Mouse (Mus musculus): Measurements from ENCODE around the gene Gm3020.
"Not testable (repeated sequence)": the region's sequence is repeated elsewhere in the genome, so short reads cannot be mapped to it uniquely, and the experiment has no call there.

The Gm3020 gene

DNA sequence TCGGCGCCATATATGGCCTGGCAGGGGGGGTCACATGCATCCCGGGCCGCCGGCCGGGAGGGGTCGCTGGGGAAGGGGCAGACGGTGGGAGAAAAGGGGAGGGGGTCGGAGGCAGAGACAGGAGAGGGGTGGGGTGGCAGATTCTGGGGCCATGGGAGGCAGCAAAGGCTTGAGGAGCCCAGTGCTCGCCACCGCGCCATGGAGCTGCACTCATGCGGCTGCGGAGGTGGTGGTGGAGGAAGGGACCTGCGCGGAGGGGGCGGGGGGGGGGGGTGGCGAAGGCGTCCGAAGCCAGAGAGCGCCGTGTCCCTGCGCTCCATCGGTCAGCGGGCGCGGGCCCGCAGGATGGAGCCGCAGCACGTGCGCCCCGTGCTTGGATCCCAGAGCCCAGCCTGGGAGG, at the start of gene Gm3020:
Gene Gm3020, plus strand, starts transcription at position 301 of the 400 bp plus-strand sequence.
- not testable (repeated sequence) for DNase-seq (ENCODE audit: low spot score in 2 of 2)

DNA sequence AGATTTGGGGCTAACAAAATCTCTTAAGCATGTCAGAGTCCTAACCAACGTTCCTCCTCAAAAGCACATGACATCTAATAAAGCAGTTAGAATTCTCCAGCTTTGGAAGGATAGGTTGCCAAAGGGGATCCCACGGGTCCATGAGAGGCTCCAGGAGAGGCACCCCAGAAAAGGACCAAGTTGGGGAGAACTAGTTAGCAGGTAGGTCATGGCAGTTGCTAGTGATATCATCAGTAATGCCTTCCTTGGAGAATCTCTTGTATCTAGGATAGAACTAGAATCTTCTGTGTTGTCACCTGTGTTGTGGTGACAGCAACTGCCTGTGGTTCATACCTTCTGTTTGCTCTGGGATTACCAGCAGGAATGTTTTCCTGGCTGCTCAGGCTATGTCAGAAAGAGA, 17.6 kb upstream of the Gm3020 start, which contains the start of gene Gm3012:
Gene Gm3012, plus strand, starts transcription at position 301 of the 400 bp plus-strand sequence.
- not testable (repeated sequence) for DNase-seq (ENCODE audit: low spot score in 2 of 2)

DNA sequence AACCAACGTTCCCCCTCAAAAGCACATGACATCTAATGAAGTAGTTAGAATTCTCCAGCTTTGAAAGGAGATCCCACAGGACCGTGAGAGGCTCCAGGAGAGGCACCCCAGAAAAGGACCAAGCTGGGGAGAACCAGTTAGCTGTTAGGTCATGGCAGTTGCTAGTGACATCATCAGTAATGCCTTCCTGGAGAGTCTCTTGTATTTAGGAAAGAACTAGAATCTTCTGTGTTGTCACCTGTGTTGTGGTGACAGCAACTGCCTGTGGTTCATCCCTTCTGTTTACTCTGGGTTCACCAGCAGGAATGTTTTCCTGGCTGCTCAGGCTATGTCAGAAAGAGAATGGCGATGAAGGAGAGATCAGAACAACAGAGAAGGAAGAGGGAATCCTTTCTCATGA, 36.7 kb downstream of the Gm3020 start, which contains the start of gene Gm3043:
Gene Gm3043, plus strand, starts transcription at position 301 of the 400 bp plus-strand sequence.
- DNase-seq (ENCODE audit: low spot score in 2 of 2): not testable (repeated sequence)

Measured in heart, adult 9 months (tissue).